Mouse (Mus musculus): Measurements from ENCODE around the gene Rab3gap2.

DNA sequence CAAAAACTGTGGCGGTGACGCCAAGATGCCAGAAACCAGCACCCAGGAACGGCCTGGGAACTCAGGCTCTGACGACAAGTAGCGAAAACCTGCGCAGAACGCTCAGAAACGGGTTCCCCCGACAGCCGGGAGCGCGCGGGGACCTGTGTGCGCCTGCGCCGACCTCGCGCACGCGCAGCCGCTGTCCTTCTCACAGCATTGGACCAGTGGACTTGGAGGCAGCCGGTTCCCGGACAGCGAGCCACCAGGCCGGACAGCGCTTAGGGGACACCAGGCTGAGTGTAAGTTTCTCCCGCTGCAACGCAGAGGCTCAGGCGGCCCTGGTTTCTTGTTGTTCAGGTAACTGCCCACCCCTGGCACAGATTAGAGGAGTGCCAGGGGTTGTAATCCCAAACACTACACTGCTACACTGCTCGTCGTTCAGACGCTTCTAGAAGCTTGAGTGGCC is 128.1 kb downstream of the Rab3gap2 start, which contains the start of gene Bpnt1:
- TF ChIP-seq CTCF (IDR thresholded peaks at IDR 0.05; ENCODE audit: low read depth, low read length) (no peak), GATA1 (IDR thresholded peaks at IDR 0.05; ENCODE audit: borderline replicate concordance, low read length) (no peak)

Measured in G1E (cell line).